Mouse (Mus musculus): ENCODE measurements around the gene Ppfibp1. TPM values are rescaled to one million over a fixed set of nuclear protein-coding genes. Genes with fewer than 3 reads are reported as not detected.

Gene Ppfibp1
- total RNA-seq, 2 experiments from 2014 or later, result 95.3 to 106 TPM

DNA sequence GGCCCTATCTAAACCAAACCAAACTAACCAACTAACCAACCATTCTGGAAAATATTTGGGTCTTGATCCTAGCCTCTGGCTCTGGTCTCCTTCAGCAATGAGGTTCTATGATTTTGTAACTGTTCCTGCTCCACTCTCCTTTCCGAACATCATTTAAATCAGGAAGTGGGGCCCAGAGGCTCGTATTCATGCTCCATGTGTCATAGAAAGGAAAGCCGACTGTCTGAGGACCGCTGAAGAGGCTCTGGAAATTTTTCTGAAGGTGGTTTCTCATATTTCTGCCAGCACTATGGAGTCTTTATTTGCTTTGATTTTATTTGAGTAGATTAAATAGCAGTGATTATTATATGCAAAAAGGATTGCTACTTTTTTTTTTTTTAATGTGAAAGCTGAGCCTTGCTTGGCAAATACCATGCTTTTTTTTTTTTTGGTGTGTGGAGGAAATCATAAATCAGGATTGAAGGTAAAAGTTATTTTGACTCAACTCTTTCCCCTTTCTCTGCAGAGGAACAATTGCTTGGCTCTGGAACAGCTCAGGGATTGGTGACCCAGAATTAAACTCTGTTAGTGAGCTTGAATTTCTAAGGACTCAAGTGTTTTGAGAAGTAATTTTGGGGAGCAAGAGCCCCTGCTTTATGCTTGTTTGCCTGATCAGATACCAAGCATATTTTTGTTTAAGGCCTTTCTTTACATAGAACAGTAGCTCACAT, 25.4 kb downstream of the Ppfibp1 start:
- no peak for DNase-seq

DNA sequence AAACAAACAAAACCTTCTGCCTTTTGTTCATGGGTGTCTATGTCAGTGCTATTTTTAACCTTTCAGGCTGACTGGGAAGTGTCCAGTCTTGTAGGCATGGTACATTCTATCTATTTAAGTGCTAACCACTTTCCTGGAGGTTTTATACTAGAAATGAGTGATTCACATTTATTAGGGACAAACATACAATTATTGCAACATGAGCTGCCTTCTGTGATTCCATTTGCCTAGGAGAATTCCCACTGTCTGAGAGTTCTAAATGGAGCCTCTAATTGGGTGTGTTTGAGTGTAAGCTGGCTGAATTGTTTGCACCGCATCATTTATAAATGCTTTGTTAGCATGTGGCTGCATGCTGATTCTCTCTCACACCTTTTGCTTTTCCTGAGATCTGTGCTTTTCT, 27.5 kb downstream of the Ppfibp1 start:
- no peak for DNase-seq

DNA sequence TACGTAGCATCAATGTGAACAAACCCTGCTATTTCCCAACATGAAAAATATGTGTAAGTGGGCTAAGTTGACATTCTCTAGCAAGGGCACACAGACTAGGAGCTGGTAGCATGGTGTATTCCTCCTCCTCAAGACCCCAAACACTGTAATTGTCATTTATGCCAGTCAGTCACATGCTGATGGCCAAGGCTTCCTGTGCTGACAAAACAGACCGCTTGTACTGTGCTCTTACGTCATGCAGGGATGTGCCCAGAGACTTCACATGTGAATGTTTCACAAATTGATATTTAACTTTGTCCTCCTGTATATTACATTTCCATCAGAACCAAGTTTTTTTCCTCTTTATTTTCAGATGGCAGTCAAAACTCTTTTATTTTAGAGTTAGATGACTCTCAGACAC, 29.1 kb downstream of the Ppfibp1 start:
- DNase-seq, result no peak

DNA sequence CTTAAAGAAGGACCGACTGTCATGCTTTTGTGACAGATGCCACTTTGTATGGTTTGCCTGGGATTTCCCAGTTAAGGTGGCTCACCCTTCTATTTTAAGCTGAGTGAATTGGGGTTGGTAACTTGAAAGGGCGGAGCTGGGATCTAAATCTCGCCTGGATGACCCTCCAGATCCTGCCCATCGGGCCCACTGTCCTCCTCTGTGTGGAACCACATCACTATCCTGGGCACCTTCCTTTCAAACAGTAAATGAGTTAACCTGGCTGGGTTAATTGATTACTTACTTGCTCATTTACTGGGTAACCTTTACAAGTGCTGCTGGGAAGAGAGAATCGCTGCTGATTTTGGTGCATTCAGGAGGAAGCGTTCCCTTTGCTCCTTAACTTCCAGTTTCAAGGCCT, 30.1 kb downstream of the Ppfibp1 start:
- DNase-seq, result no peak

DNA sequence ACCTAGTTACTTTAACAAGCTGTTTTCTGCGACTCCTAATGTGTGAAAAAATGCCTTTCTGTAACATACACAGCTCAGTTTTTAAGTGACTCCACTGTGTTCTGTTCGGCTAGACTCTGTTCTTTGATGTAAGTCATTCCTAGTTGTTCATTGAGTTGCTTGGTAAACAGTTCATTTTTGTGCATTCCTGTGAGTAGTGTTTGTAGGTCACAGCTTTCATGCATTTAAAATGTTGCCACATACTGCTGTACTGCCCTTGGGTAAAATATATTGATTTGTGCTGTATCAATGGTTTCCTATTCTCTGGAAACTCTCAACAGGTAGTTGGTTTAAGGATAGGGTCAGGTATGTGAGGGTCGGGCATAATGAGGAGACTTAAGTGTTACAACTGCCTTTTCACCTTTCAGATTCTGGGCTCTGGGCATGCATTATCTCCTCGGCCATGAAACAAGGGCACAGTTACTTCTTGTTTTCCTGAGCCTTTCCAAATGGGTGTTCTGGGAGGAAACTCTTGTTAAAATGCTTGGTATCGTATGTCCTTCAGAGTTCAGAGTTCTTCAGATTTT, 38.2 kb downstream of the Ppfibp1 start:
- DNase-seq, result no peak

DNA sequence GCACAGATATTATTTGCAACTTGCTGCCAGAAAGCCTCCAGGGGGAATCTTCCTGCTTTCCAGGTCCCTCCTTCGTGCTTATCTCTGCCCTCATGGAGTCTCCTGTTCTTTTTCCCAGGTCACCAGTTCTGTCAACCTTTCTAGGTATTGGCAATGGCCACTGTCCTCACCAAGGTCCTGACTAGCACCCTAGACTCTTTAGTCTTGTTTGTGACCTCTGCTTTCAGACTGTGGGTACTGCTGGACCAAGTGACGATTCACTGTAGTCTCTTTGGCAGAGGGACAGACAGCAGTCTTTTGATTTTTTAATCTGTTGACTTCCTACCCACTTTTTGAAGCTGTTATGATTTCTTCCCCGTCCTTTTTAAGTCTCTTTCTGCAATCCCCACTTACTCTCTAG, 39.8 kb downstream of the Ppfibp1 start:
- DNase-seq, result no peak

DNA sequence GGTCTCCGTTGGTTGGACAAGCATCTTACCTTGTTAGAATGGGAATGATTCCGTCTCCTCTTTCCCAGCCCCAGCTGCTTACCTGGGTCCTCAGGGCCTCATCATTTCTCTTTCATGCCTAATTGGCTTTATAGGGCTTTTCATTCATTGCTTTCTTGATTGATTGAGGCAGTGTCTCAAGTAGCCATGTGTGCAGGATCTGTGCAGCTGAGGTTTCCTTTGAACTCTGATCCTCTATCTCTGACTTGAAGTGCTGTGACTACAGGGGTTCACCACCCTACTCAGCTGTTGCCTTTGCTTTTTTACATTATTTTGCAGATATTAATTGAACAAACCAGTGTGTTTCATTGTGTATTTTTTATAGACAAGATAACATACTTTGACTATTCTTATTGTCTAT, 40.7 kb downstream of the Ppfibp1 start:
- DNase-seq, result no peak

DNA sequence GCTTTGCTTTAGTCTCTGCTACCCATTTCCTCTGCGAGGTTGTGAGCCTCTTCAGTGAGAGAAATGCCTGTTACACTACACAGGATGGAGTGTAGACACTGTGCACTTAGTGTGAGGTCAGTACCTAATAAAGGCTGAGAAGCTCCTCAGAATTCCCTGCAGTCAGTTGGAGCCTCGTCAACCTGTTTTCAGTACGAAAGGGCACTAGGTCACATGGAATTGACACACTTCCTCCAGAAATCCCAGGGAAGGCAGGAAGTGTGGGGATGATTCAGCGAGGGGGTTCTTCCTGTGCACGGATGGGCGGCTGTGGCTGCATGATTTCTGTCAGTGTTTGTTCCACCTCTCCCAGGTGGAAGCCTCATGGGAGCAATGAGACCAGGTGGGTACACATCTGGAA, 44.8 kb downstream of the Ppfibp1 start:
- peak; percentile 39 for DNase-seq

DNA sequence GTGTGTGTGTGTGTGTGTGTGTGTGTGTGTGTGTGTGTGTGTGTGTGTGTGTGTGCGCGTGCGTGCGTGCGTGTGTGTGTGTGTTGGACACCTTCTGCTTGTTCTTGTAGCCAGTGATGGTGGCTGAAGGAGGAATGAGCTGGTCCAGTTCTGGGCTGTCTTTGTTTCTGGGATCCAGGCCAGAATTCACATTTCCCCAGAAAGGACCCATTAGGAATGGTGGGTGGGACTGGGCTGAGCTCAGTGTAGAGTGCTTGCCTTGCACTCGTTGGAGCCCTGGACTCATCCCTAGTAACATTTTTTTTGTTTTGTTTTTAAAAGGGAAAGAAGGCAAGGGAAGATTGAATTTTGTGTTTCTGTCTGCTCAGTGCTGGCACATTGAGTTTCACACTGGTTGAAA, 47.7 kb downstream of the Ppfibp1 start:
- peak; percentile 38 for DNase-seq

DNA sequence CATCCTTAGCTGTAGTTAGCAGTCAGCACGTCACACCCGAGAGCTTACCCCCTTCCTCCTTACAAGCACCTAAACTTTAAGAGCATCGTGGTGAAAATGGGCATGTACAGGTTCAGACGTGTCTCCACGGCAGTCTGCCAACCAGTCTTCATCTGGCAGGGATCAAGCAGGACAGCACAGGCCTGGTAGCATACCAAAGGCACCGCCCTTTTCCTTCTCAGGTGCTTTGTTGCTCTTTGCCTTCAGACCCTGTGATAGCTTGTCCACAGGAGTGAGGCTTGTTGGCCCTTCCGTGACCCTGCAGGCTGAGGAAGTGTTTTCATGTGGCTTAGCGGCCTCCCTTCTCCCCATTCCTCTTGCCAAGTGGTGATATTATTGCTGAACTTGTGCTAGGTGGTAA, 50.7 kb downstream of the Ppfibp1 start:
- DNase-seq, result no peak

DNA sequence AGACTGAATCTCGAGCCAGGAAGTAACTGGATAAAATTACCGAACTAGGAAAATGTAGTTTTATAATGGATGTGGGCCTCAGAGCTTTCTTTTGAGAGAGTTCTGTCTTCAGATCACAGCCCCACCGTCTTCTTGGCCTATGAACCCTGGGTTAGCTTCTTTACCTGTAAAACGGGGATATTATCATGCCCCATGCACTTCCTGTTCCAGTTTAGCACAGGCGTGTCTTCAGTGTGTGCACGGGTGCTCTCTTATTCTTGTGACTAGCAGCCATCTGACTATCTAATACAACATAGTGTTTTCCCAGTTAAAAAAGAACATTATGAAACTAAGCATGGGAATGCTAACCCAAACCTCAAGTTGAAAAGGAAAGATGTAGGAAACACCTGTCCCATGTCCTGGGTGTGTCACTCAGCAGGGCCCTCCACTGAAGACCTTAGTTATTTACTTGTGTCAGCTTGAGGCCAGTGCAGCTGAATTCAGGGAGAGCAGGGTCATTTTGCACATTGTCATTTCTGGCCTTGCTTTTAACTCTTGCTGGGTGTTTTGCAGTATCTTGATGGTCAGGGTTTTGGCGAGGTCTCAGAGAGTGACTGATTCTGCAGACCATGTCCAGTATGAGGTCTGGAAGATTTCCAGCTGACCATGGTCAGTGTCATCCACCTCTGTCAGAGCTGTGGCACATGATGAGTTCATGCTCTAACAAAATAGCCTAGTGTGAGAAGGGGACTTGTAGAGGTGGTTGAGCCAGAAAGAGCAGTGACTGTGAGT, 53.4 kb downstream of the Ppfibp1 start:
- DNase-seq, result no peak

DNA sequence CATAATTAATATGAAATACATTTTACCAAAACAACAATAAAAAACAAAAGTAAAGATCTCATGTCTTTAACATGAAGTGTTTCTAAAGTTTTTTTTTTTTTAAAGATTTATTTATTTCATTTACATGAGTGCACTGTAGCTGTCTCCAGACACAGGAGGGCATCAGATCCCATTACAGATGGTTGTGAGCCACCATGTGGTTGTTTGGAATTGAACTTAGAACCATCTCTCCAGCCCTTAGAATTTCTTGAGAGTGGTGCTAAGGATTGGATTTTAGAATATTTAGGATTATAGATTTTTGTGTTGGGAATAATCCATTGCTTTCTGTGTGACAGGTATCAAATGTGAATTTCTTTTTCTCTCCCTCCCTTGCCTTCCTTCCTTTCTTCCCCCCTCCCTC, 55.7 kb downstream of the Ppfibp1 start:
- DNase-seq, result no peak

DNA sequence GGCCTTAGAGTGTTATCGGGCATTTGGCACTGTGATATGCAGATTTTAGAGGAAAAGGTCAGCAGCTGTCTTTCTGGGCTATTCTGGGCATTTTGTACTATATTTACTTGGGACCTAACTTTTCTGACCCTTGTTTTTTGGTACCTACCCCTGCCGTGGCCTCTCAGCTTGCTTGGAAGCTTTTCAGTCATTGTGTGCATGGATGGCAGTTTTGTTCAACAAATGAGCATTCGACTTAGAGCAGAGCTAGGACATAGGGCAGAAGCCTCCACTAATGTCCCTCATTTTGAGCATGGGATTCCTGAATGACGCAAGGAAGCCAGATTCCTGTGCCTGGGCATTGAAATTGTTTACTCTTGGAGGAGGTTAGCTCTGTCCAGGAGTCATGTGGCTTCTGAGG, 56.5 kb downstream of the Ppfibp1 start:
- no peak for DNase-seq

DNA sequence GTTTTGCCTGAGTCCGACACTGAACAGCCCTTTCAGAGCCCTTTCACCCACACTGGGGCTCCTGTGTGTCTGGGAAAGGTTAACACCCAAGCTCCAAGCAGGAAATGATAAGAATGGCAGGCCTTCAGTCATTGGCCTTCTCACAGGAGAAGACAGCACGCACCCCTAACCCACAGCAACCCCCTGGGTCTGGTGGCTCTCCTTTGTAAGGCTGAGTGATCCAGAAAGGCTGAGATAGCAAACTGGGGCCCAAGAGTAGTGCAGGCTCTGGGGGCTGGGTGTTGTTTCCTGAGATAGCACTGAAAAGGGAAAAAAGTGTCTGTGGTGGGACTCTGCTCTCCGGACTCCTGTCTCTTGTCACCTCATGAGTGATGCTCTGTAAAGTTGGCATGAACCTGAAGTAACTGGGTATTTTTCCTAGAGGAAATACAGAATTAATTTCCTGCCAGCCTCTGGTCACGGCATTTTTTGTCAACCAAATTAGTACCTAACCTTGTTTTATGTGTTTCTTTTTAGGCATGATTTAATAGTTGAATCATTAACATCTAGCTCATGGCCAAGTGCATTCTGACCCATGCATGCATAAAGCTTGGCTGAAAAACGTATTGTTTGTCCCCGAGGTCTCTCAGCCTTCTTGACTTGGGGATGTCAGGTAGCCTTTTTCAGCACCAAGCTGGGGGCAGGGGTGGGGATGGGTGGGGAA, 58.2 kb downstream of the Ppfibp1 start:
- no peak for DNase-seq

DNA sequence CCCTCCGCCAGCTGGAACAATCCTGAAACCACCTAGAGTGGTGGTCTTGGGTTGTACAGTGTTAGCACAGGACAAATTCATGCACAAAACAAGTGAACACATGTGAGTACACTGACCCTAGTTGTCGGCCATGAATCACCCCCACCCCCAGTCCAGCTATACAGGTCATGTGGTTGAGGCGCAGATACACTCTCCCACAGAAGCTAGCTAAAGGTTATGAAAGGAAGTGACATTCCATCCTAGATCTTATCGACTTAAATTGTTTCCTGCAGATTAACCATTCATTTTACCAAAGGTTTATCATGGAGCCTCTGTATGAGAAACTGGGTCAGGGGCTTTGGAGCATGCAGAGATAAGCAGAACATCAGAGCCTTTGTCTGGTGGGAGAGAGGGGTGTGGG, 58.9 kb downstream of the Ppfibp1 start:
- no peak for DNase-seq

DNA sequence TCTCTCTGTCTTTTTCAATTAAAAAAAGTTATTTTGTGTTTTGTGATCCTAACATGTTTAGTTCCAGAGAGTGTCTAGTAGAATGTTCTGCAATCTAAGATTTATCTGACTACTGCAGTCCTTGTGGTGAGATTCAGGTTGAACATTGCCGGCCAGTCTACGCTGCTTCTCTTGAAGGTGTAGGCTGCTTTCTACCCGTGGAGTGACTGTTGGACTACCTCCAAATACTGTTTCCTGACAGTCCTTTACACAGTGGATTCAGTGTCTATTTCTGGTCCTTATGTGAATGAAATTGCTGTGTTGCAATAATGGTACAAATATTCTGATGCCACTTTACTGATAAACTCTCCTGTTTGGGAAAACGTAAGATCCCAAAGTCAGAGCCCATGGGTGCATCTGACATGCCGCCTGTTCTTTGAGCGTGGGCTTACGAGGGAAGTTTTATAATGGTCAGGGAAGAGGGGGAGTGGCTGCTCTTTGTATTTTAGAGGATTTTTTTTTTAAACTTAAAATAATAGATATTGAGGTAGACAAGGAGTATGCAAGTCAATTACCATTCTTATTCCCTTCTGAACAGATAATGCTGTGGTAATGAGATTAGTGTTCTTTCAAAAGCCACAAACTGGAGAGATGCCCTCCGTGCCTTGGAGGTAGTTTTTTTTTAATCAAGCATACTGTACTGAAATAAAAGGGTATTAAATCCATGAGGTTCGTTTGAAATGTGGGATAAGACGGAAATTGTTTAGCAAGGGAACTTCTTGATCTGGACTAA, 61.6 kb downstream of the Ppfibp1 start:
- no peak for DNase-seq

DNA sequence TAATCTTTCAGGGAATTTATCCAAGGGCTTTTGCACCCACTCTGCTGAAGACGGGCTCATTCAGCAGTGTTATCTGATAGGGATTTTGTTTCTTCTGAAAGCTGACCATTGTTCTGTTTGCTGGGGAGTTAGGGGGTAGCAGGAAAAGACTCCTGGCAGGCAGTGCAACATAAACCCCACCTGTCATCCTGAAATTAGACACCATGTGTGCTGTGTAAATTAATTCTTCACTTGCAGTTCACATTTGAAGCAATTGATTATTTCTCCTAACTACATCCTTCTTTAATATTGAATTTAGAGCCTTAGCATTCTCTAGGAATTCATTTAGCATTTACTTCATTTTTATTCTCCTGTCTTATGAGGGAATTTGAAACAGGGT, 62.2 kb downstream of the Ppfibp1 start:
- DNase-seq, result no peak

DNA sequence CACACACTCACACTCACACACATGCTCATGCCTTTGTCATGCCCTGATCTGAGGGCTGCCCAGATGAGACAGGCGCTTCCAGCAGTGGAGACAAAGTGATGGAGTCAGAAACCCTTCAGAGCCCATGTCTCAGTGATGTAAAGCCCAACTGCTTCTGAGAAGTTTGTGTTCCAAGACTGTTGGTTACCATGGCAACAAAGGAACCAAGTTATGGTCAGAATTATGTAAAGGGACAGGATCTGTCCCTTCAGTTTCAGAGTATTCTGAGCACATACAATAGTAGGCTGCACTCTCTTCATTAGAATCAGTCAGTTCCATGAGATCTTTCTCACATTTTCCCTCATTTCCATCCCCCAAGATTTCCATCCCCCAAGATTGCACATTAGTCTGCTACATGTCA, 66.0 kb downstream of the Ppfibp1 start, which contains the start of gene 1700034J05Rik:
Gene 1700034J05Rik (minus strand): TSS at position 165 of the 400 bp plus-strand sequence.
- no peak for DNase-seq

DNA sequence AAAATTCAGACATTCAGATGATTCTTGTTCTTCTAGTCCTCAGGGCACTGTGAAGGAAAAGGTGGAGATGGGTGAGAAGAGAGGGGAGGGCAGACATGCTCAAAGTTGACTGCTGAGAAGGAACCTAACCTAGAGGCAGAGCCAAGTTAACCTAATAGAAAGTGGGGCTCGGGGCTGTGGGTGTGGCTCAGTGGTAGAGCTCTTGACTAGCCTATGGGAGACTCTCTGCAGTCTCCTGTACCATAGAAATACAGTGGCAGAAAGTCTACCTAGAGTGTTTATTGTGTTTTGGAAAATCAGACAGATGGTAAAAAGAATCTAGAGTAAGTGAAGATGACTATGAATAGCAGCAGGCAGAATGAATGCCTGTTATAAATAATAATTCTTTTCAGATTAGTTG, 67.2 kb downstream of the Ppfibp1 start:
- no peak for DNase-seq

DNA sequence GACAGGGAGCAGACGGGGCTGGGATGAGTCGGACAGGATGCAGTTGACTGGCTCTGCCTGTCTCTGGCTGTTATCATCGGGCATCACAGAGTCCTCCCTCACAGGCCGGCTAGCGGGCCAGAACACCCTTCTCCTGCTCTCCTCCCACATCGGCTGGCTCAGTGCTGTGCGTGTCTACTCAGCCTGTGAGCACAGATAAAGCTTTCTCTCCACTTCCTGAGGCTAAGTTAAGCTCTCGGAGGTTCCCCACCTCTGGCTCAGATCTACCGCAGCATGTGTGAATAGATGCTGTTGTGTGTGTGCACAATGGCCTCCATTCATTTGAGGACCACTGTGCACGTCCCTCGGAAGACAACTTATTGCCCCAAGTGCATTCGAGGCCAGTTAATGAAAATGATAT, 67.6 kb downstream of the Ppfibp1 start:
- no peak for DNase-seq

DNA sequence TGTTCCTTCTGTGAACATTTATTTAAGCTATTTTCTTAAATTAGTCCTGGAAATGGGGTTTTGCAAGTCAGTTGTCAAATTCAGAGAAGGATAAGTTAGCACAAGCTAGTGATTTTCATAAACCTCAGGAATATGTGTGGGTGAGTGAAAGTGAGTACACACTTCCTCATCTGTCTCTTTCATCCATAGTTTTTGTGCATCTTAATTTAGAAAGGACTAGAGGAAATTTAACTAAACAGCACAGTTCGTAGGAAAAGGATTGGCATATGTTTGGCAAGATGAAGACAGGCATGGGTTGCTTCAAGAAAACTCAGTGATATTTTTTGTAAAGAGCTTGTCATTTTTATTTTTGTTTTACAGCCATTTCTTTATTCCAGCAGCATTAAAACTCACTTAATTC, 68.7 kb downstream of the Ppfibp1 start:
- DNase-seq, result no peak

DNA sequence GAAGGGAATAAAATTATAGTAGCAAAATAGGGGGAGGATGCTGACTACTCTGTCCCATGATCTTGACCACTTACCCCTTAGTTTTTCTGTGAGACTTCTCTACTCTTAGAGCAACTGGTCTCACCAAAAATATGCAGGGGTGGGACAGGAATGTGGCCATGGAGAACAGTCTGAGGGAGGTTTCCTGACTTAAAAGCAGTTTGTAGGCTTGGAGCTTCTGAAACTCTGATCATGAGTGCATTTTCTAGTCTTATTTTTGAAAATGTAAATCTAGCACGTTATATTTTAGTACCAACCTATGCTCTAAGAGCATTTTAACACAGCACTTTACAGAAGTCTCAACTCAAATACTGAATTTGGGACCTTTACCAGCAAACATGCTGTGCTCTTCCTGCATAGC, 70.4 kb downstream of the Ppfibp1 start:
- DNase-seq, result no peak
